27 mouse cellular contexts compared by ENCODE assay signal in genomic region chr9:119923462-119923861, GRCm38 (mm10). TPM values are rescaled to one million over a fixed set of nuclear protein-coding genes. Genes with fewer than 3 reads are reported as not detected.
"Had no signal": no experiment of that assay in that cellular context is flagged by ENCODE, and none has a peak within 500 bp of the region (broad histone marks: within the 10 kb centered on the region; RNA-seq: fewer than 3 reads in every experiment).

No protein-coding gene starts in this region.

- H3K27me3 ChIP-seq: heart, embryonic 12.5 days; hindbrain, embryonic 12.5 days; kidney, embryonic 15.5 days; limb, embryonic 13.5 days; limb, embryonic 15.5 days had no signal

- H3K9ac ChIP-seq: heart, embryonic 12.5 days; hindbrain, embryonic 12.5 days; hindbrain, embryonic 14.5 days; kidney, embryonic 15.5 days; limb, embryonic 13.5 days; limb, embryonic 15.5 days had no signal

- H3K27ac ChIP-seq: gastrocnemius, adult 2 months; heart, embryonic 10.5 days; hindbrain, embryonic 10.5 days; hindbrain, embryonic 12.5 days; hindbrain, embryonic 14.5 days; kidney, embryonic 15.5 days; limb, embryonic 13.5 days; limb, embryonic 15.5 days had no signal

- ATAC-seq: hindbrain, embryonic 16.5 days; inflammation-experienced regulatory T-cells, adult 6 months; intestine, embryonic 16.5 days had no signal

- DNase-seq: gastrocnemius, adult 2 months; gastrocnemius, postnatal 10 days; gastrocnemius, postnatal 25 days; heart, adult 18-20 months; heart, postnatal 10 days; heart, postnatal 4 days; kidney, adult 11 months; kidney, adult 2 months; kidney, adult 9 months; kidney, postnatal 10 days; kidney, postnatal 36 days; layer of hippocampus, adult 9-11 months; layer of hippocampus, postnatal 36 days; left cerebral cortex, postnatal 4 days had no signal

- H3K9me3 ChIP-seq: heart, embryonic 10.5 days; heart, embryonic 12.5 days; hindbrain, embryonic 10.5 days; hindbrain, embryonic 12.5 days; kidney, embryonic 15.5 days; limb, embryonic 13.5 days; limb, embryonic 15.5 days had no signal

- H3K4me3 ChIP-seq: gastrocnemius, adult 2 months; heart, embryonic 10.5 days; heart, embryonic 12.5 days; hindbrain, embryonic 10.5 days; hindbrain, embryonic 12.5 days; kidney, embryonic 15.5 days; limb, embryonic 13.5 days; limb, embryonic 15.5 days had no signal

- H3K4me1 ChIP-seq: heart, embryonic 10.5 days; heart, embryonic 12.5 days; hindbrain, embryonic 10.5 days; hindbrain, embryonic 12.5 days; limb, embryonic 13.5 days; limb, embryonic 15.5 days had no signal

- H3K4me2 ChIP-seq: heart, embryonic 12.5 days; hindbrain, embryonic 12.5 days; hindbrain, embryonic 14.5 days; kidney, embryonic 15.5 days; limb, embryonic 13.5 days; limb, embryonic 15.5 days had no signal

RNA-seq across cellular contexts. Expression of gene Ttc21a, which starts 13.9 kb away (rescaled TPM):
- total RNA-seq: gastrocnemius, adult 2 months; gastrocnemius, postnatal 25 days; heart, postnatal 10 days; heart, postnatal 25 days; liver, adult 2 months had no signal
- polyA plus RNA-seq: inflammation-experienced regulatory T-cells, adult 6 months; liver, adult 2 months had no signal
